Mouse (Mus musculus) myocyte (in vitro differentiated cells): Measurements from ENCODE around the gene Smyd1.
"Not testable (repeated sequence)": the region's sequence is repeated elsewhere in the genome, so short reads cannot be mapped to it uniquely, and the experiment has no call there.

Source experiments
- E2F4 ChIP-seq: IDR thresholded peaks from one replicate; pipeline ENCODE4 v1.6.1; 2011; ENCODE audit warnings: mild to moderate bottlenecking, control low read depth, moderate library complexity; ENCODE audit not compliant: insufficient read depth
- MAX ChIP-seq: IDR thresholded peaks from one replicate; pipeline ENCODE4 v1.6.1; 2011; ENCODE audit warnings: low read depth, mild to moderate bottlenecking, control low read depth
- MYOD1 ChIP-seq, 3 experiments: IDR thresholded peaks; one replicate each; pipeline ENCODE4 v1.6.1; 2011; ENCODE audit warnings: control low read depth in 2 of 3, low read depth in 2 of 3, mild to moderate bottlenecking in 2 of 3, moderate library complexity in 1 of 3; ENCODE audit not compliant: insufficient read length in 2 of 3, control insufficient read depth in 1 of 3
- MYOG ChIP-seq, 3 experiments: IDR thresholded peaks; one replicate each; pipeline ENCODE4 v1.6.1; 2011; ENCODE audit warnings: control low read depth in 2 of 3, low read depth in 2 of 3, mild to moderate bottlenecking in 2 of 3; ENCODE audit not compliant: insufficient read length in 2 of 3, control insufficient read depth in 1 of 3, insufficient read depth in 1 of 3
- POLR2A ChIP-seq: IDR thresholded peaks from one replicate; pipeline ENCODE4 v1.6.1; 2011; ENCODE audit warnings: low read depth, mild to moderate bottlenecking, control low read depth, moderate library complexity; ENCODE audit not compliant: insufficient read length
- POLR2AphosphoS2 ChIP-seq: IDR thresholded peaks from one replicate; pipeline ENCODE4 v1.6.1; 2011; ENCODE audit warnings: low read depth, control low read depth; ENCODE audit not compliant: insufficient read length
- REST ChIP-seq: IDR thresholded peaks from one replicate; pipeline ENCODE4 v1.6.1; 2011; ENCODE audit warnings: mild to moderate bottlenecking, control low read depth, moderate library complexity; ENCODE audit not compliant: insufficient read depth, insufficient read length
- TCF12 ChIP-seq: IDR thresholded peaks from one replicate; pipeline ENCODE4 v1.6.1; 2011; ENCODE audit warnings: mild to moderate bottlenecking, control low read depth; ENCODE audit not compliant: poor library complexity, insufficient read depth, severe bottlenecking
- USF1 ChIP-seq: IDR thresholded peaks from one replicate; pipeline ENCODE4 v1.6.1; 2011; ENCODE audit warnings: low read depth, mild to moderate bottlenecking, control low read depth, moderate library complexity

- not testable (repeated sequence) for TF ChIP-seq MYOD1 (IDR thresholded peaks at IDR 0.05; ENCODE audit: control insufficient read depth in 1 of 3, insufficient read length in 2 of 3, low read depth in 2 of 3); USF1; POLR2A; MAX; E2F4; POLR2AphosphoS2; TCF12; REST; MYOG (IDR thresholded peaks at IDR 0.05; ENCODE audit: control insufficient read depth in 1 of 3, insufficient read depth in 1 of 3, insufficient read length in 2 of 3, low read depth in 2 of 3)
Observed at GRCm38 (mm10) chr6:71267603-71268002, 54.4 kb downstream of the Smyd1 start.
